Mouse (Mus musculus) MN1 (cell line): ENCODE data around the gene Dll1.

Experiments
- DNase-seq: peaks from one replicate; pipeline ENCODE4 v3.0.0-alpha.2; 2016; ENCODE audit warnings: low spot score

Dll1 gene

GRCm38 (mm10) chr17:15327106-15327505 lies 49.6 kb downstream of the Dll1 start:
- no peak for DNase-seq

- no peak for DNase-seq
Observed at GRCm38 (mm10) chr17:15325976-15326842, 50.5 kb downstream of the Dll1 start.

- peak; percentile 7 for DNase-seq
Observed at GRCm38 (mm10) chr17:15323191-15323834, 53.4 kb downstream of the Dll1 start.
